Mouse (Mus musculus): ENCODE data around the gene 2210010C04Rik.

- TF ChIP-seq CTCF (IDR thresholded peaks at IDR 0.05; ENCODE audit: low read depth, low read length) (peak; percentile 51), GATA1 (IDR thresholded peaks at IDR 0.05; ENCODE audit: borderline replicate concordance, low read length) (no peak), TAL1 (conservative IDR thresholded peaks at IDR 0.05; ENCODE audit: low read depth, low read length) (no peak)
Measured at GRCm38 (mm10) chr6:41046553-41046952, 11.2 kb upstream of the 2210010C04Rik start.
